In genomic region chr11:85380046-85380445, GRCm38 (mm10) we compare ENCODE assay signal across 23 mouse cellular contexts. TPM values are rescaled to one million over a fixed set of nuclear protein-coding genes. Genes with fewer than 3 reads are reported as not detected.
DNase-seq lines count a peak whose midpoint lies in the region; ATAC-seq and TF ChIP-seq lines count a peak whose summit lies in the region.
"Had no signal": no experiment of that assay in that cellular context is flagged by ENCODE, and none has a peak within 500 bp of the region (broad histone marks: within the 10 kb centered on the region; RNA-seq: fewer than 3 reads in every experiment).

No protein-coding gene starts in this region.

- H3K27ac ChIP-seq in kidney, postnatal 0 days: no peak overlapping the region
- no peak overlapping the region for H3K27ac ChIP-seq in lung, postnatal 0 days (ENCODE audit: low read length)
- H3K27ac ChIP-seq in stomach, postnatal 0 days (replicated peaks): no peak overlapping the region
- H3K27ac ChIP-seq: embryonic facial prominence, embryonic 10.5 days; forebrain, embryonic 10.5 days; heart, embryonic 10.5 days; heart, embryonic 15.5 days; hindbrain, embryonic 14.5 days had no signal

- no peak overlapping the region for H3K4me3 ChIP-seq in kidney, postnatal 0 days (replicated peaks; ENCODE audit: low read depth, low read length)
- H3K4me3 ChIP-seq in lung, postnatal 0 days (ENCODE audit: low read depth, low read length): no peak overlapping the region
- H3K4me3 ChIP-seq in stomach, postnatal 0 days (ENCODE audit: low read depth, low read length): no peak overlapping the region
- H3K4me3 ChIP-seq: embryonic facial prominence, embryonic 10.5 days; forebrain, embryonic 10.5 days; heart, embryonic 10.5 days; heart, embryonic 15.5 days had no signal

- no peak overlapping the region for H3K4me2 ChIP-seq in kidney, postnatal 0 days (ENCODE audit: low read length)
- no peak overlapping the region for H3K4me2 ChIP-seq in lung, postnatal 0 days (replicated peaks; ENCODE audit: low read depth, low read length)
- H3K4me2 ChIP-seq in stomach, postnatal 0 days (replicated peaks; ENCODE audit: low read depth): no peak overlapping the region
- H3K4me2 ChIP-seq: heart, embryonic 15.5 days; hindbrain, embryonic 14.5 days had no signal

- TF ChIP-seq CTCF in kidney, postnatal 0 days (IDR thresholded peaks at IDR 0.05; ENCODE audit: low read depth): peak; percentile 22
- 0 out of 2 replicates have a peak, but pooled peaks have one; percentile 11 for TF ChIP-seq CTCF in lung, postnatal 0 days (IDR thresholded peaks at IDR 0.05)
- TF ChIP-seq CTCF in stomach, postnatal 0 days (IDR thresholded peaks at IDR 0.05; ENCODE audit: low read depth): peak; percentile 19; the same call in 1 of the 2 replicates

- ATAC-seq in kidney, postnatal 0 days (replicated peaks; ENCODE audit: low FRiP score, low read depth): no peak
- ATAC-seq in lung, postnatal 0 days: no peak
- ATAC-seq in stomach, postnatal 0 days (ENCODE audit: low FRiP score, low TSS enrichment): no peak
- ATAC-seq: CD4-positive, CD25-positive, alpha-beta regulatory T cell, adult 4 months; forebrain, embryonic 14.5 days; intestine, embryonic 16.5 days had no signal

- H3K9me3 ChIP-seq in kidney, postnatal 0 days (replicated peaks; ENCODE audit: low read length): no peaks in the 10 kb centered on the region
- H3K9me3 ChIP-seq in lung, postnatal 0 days (ENCODE audit: low read length): no peaks in the 10 kb centered on the region
- no peaks in the 10 kb centered on the region for H3K9me3 ChIP-seq in stomach, postnatal 0 days (ENCODE audit: control insufficient read depth, low read length)
- H3K9me3 ChIP-seq: embryonic facial prominence, embryonic 10.5 days; forebrain, embryonic 10.5 days; G1E; heart, embryonic 10.5 days; heart, embryonic 15.5 days had no signal

- no peak overlapping the region for H3K9ac ChIP-seq in kidney, postnatal 0 days (ENCODE audit: low read depth, low read length)
- H3K9ac ChIP-seq in lung, postnatal 0 days (replicated peaks; ENCODE audit: low read depth): no peak overlapping the region
- H3K9ac ChIP-seq in stomach, postnatal 0 days (ENCODE audit: low read length): no peak overlapping the region
- H3K9ac ChIP-seq: heart, embryonic 15.5 days; hindbrain, embryonic 14.5 days had no signal

- TF ChIP-seq EP300 in lung, postnatal 0 days (IDR thresholded peaks at IDR 0.05): no peak
- TF ChIP-seq EP300 in stomach, postnatal 0 days (optimal IDR thresholded peaks at IDR 0.05): no peak

- H3K4me1 ChIP-seq in kidney, postnatal 0 days (replicated peaks; ENCODE audit: insufficient read depth, low read length): no peaks in the 10 kb centered on the region
- no peaks in the 10 kb centered on the region for H3K4me1 ChIP-seq in lung, postnatal 0 days (ENCODE audit: insufficient read depth, low read depth, low read length)
- no peaks in the 10 kb centered on the region for H3K4me1 ChIP-seq in stomach, postnatal 0 days (replicated peaks; ENCODE audit: control insufficient read depth, insufficient read depth)
- H3K4me1 ChIP-seq: embryonic facial prominence, embryonic 10.5 days; forebrain, embryonic 10.5 days; heart, embryonic 15.5 days had no signal

- 12% methylated on average over 1 of the region's 1 CpGs for WGBS in kidney, postnatal 0 days
- WGBS in lung, postnatal 0 days: 10% methylated on average over 1 of the region's 1 CpGs
- 12% methylated on average over 1 of the region's 1 CpGs for WGBS in stomach, postnatal 0 days

- DNase-seq in kidney, postnatal 0 days (ENCODE audit: low spot score): no peak
- DNase-seq in kidney, adult 18-20 months: no peak
- DNase-seq in lung, postnatal 0 days (ENCODE audit: low spot score): no peak
- DNase-seq in lung, postnatal 25 days (ENCODE audit: low spot score): no peak
- DNase-seq in MEL-GATA-1-ER (ENCODE audit: extremely low read depth, low read depth): peak; percentile 15
- no peak for DNase-seq in stomach, postnatal 0 days (ENCODE audit: low spot score)
- no peak for DNase-seq in adrenal gland, postnatal 10 days
- DNase-seq: adrenal gland, adult 2 months; adrenal gland, postnatal 36 days; B cell, adult 2 months; cerebellum, adult 2 months; cerebellum, postnatal 10 days; gastrocnemius, postnatal 10 days; heart, postnatal 14 days had no signal

- no peaks in the 10 kb centered on the region for H3K27me3 ChIP-seq in kidney, postnatal 0 days (ENCODE audit: insufficient read depth, low read length)
- no peaks in the 10 kb centered on the region for H3K27me3 ChIP-seq in lung, postnatal 0 days (replicated peaks; ENCODE audit: insufficient read depth, low read length)
- no peaks in the 10 kb centered on the region for H3K27me3 ChIP-seq in stomach, postnatal 0 days (ENCODE audit: control insufficient read depth, insufficient read depth, low read length)
- H3K27me3 ChIP-seq: heart, embryonic 15.5 days had no signal

- H3K36me3 ChIP-seq in kidney, postnatal 0 days (ENCODE audit: insufficient read depth, low read length): 0 out of 2 replicates have a peak, but pooled peaks cover 2% of the 10 kb centered on the region
- H3K36me3 ChIP-seq in lung, postnatal 0 days (ENCODE audit: insufficient read depth, low read length): no peaks in the 10 kb centered on the region; the same call in 1 of the 2 replicates
- no peaks in the 10 kb centered on the region for H3K36me3 ChIP-seq in stomach, postnatal 0 days (ENCODE audit: control insufficient read depth, insufficient read depth, low read length)
- H3K36me3 ChIP-seq: embryonic facial prominence, embryonic 10.5 days; forebrain, embryonic 10.5 days; heart, embryonic 10.5 days; heart, embryonic 15.5 days had no signal

RNA-seq across cellular contexts. Expression of gene Bcas3, which starts 27.1 kb away (rescaled TPM):
- 29.7 and 31.5 TPM in 2 replicates for polyA plus RNA-seq in kidney, postnatal 0 days (2015; fragmentation: Nextera tagmentation; extraction: Ambion mirVana)
- polyA plus RNA-seq in lung, postnatal 0 days (2015; fragmentation: Nextera tagmentation; extraction: Ambion mirVana): 26.0 and 31.0 TPM in 2 replicates
- 16.5 and 20.4 TPM in 2 replicates for polyA plus RNA-seq in stomach, postnatal 0 days (2015; fragmentation: Nextera tagmentation; extraction: Ambion mirVana)
- total RNA-seq in adrenal gland, postnatal 10 days (2021): 10 to 100 TPM; 33.5 to 40.0 TPM
